Mouse (Mus musculus): ENCODE results near the gene Pxylp1. TPM values are rescaled to one million over a fixed set of nuclear protein-coding genes. Genes with fewer than 3 reads are reported as not detected.

The Pxylp1 gene
- polyA plus RNA-seq, 1 experiment from 2014 or later, result 7.5 TPM

GRCm38 (mm10) chr9:96862836-96863235, 29.6 kb downstream of the Pxylp1 start:
- DNase-seq (ENCODE audit: low spot score), result no peak

- DNase-seq (ENCODE audit: low spot score), result no peak
Measured at GRCm38 (mm10) chr9:96861092-96861487, 31.4 kb downstream of the Pxylp1 start.

DNA sequence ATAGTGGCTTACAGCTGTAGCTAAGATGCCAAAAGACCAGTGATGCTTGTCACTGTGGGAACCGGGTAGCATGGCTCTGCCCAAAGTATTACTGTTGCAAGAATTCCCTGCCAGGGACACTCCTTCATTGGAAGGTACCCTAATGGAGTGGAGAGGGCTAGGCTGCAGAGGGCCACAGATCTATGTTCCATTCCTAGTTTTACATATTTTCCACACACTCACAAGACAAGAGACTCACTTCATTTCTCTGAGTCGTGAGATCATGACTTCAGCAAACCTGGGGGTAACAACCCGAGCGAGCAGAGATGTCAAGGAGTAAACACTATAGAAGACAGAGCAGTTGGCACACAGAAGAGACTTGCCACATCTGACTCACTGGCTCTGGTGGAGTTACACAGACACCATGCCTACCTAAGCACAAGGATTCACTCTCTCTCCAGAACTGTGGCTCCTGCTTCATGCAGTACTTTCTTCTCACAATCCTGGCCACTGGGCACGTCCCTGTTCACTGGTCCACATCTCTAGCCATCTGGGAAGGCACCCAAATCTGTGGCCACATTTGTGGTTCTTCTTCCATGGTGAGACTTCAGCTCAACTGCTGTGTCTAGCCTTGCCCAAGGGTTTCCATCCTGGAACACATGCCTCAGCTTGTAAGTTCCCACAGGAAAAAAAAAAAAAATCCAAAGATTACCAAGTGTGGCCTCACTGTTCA, 31.9 kb downstream of the Pxylp1 start:
- DNase-seq (ENCODE audit: low spot score), result no peak

- no peak for DNase-seq (ENCODE audit: low spot score)
Measured at GRCm38 (mm10) chr9:96859027-96859426, 33.4 kb downstream of the Pxylp1 start.

- DNase-seq (ENCODE audit: low spot score), result no peak
Measured at GRCm38 (mm10) chr9:96857838-96858237, 34.6 kb downstream of the Pxylp1 start.

DNA sequence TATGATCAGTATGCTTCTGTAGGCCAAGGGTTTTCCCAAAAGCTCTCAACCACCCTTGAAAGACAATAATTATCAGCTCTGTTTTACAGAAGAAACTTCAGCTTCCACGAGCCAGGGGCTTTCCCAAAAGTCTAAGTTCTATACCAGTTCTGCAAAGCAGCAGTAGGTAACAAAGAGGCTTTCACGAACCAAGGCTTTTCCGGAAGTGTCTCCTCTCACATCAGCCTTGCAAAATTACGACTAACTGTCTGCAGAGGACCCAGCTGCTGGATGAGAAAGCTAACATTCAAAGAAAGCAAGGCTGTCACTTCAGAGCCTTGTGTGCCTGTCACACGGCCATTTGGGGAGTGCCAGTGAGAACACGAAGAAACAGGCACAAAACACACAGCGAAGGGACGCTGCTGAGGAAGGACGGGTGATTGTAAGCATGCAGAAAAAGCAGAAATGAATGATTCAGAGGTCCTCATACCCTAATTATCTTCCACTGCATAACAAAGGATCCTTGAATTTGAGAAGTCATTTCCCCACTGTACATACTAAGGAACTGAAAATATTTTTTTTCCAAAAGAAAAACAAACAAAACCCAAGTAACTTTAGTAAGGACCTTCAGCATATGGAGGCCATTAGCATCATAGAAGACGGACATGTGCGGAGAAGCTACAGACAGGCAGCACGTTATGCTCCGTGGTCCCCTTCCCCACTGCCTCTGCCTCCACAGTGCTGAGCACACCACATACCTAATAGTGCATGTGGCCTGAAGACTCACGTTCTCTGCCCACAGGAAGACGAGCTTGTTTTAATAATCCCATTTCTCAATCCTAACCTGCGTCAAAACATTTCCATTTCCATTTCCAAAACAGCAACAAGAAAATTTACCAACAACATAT, 38.9 kb downstream of the Pxylp1 start:
- DNase-seq (ENCODE audit: low spot score), result no peak

GRCm38 (mm10) chr9:96851634-96852033, 40.8 kb downstream of the Pxylp1 start:
- no peak for DNase-seq (ENCODE audit: low spot score)

DNA sequence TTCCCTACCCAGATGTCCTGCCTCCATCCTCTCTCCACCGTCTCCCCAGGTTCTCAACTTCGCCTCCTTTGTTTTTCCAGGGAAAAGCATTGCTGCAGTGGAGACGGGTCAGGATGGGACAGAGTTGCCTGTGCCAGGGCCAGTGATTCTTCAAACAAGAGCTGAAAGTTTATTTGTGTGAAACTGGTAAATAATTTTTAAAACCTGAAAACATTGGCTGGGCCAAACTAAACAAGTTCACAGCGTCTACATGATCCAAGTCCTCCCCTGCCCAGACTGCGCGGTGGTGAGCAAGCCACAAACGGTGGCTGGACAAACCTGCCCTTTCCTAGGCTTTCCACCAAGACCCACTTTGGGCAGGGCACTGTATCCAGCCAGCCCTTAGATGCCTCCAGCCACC, 41.4 kb downstream of the Pxylp1 start:
- no peak for DNase-seq (ENCODE audit: low spot score)

GRCm38 (mm10) chr9:96849012-96849411, 43.5 kb downstream of the Pxylp1 start:
- DNase-seq (ENCODE audit: low spot score), result no peak

GRCm38 (mm10) chr9:96846361-96846760, 46.1 kb downstream of the Pxylp1 start:
- no peak for DNase-seq (ENCODE audit: low spot score)

DNA sequence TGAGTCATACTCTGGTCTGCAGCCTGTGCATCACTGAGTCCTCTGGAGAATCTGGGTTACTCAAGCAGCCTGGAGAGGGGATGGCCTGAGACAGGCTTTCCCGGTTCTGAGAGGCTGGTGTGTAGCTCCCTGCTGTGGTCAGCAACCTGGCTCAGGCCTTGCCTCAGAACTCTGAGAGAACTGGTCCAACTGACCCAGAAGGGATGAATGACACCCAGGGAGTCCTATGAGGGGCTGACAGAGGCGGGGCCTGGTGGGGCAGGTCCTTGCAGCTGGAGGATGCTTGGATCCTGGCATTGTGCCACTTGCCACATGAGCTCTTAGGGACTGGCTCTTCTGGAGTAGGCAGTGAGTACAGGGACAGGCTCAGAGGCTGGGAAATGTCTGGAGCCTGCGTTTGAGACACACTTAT, 47.7 kb downstream of the Pxylp1 start:
- no peak for DNase-seq (ENCODE audit: low spot score)

DNA sequence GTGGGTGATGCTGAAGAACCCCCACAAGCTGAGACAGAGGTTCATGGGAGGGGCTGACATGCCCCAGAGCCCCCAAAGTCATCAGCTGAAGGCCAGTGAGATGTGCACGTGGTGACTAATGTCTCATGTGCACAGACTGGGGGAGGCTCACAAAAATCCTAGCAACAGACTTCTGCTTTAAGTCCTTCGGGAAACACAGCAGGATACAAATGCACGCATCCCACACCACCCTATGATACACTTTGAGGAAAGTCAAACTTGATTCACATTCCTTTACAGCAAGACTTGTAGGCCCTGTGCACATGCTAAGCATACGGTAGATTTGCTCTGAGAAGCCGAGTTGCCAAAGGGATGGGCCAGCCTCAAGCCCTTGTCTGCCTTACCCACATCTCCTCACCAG, 53.1 kb downstream of the Pxylp1 start:
- DNase-seq (ENCODE audit: low spot score), result no peak

DNA sequence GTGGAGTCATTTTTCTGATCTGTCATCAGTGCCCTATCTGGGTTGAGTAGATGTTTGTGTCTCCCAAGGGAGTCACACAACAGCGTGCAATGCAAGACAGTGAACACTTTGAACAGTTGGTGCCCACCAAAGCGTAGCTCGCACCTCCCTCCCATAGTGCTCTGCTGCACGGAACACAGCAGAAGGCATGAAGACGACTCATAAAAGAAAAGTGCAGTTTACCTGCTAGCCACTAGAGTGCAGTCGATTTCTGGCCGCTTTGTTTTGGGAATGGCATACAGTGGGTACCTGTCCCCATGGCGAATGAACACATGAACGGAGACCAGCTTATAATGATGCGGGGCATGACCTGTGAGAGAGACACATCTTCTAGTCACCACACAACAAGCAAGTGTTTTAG, 53.6 kb downstream of the Pxylp1 start:
- DNase-seq (ENCODE audit: low spot score), result peak; percentile 47

DNA sequence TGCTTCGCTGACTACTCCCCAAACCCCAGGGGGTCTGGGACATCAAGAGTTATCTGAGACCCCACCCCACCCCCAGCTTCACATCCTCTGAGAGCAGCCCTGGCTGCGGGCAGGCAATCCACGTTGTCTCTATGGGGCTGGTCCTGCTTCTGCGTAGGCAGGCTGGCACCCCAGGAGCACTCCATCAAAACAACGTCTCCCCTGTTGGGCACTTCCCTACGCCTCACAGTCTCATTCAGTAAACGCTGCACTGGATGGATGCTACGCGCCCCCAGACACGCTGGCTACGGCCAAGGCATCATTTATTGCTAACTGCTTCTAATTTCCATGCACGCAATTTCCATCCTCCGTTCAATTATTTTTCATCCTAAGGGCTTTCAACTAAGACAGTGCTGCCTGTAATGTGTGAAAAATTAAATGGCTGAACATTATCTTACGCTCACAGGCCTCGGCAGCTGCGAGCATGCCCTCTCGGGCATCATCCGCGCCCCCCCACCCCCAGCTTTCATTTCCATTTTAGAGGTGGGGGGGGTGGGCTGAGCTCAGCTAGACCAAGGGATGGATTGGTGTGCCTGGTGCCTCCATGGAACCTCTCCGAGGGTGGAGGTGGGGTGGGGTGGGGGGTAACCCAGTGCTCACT, 54.6 kb downstream of the Pxylp1 start:
- DNase-seq (ENCODE audit: low spot score), result no peak

- no peak for DNase-seq (ENCODE audit: low spot score)
Measured at GRCm38 (mm10) chr9:96836984-96837383, 55.5 kb downstream of the Pxylp1 start.

DNA sequence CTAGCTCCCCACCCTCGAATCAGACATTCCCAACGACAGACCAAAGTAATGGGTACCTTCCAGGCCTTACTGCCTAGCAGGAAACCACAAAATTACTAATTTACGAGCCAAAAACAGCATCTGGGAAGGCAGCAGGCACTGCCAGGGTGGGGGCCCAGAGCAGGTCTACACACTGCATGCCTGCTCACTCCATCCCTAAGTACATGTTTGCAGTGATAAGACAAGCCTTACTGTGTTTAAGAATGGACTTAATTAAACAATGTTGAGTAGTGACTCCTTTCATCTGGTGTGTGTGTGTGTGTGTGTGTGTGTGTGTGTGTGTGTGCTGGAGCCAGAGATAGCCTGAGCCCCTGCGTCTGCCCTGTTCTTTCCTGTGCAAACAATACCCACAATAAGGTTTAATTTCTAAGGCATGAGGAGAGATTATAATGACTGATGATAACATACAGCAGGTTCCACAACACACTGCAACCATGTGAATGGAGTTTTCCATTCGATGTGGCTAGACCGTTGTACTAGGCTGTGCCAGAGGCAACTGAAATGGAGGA, 57.0 kb downstream of the Pxylp1 start:
- no peak for DNase-seq (ENCODE audit: low spot score)

DNA sequence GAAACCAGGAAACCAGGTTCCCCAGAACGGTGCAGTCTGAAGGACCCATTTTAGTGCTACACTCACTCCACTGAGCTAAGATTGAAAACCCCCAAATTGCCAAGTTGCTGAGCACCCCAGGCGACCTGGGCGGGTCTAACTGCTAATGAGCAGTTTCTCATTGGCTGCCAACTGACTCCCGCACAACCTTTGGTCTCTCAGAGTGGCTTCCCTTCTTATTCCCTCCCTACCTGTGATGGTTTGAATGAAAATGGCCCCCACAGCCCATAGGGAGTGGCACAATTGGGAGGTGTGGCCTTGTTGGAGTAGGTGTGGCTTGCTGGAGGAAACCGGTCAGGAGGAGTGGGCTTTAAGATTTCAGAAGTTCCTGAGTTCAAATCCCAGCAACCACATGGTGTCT, 58.9 kb downstream of the Pxylp1 start:
- DNase-seq (ENCODE audit: low spot score), result no peak

DNA sequence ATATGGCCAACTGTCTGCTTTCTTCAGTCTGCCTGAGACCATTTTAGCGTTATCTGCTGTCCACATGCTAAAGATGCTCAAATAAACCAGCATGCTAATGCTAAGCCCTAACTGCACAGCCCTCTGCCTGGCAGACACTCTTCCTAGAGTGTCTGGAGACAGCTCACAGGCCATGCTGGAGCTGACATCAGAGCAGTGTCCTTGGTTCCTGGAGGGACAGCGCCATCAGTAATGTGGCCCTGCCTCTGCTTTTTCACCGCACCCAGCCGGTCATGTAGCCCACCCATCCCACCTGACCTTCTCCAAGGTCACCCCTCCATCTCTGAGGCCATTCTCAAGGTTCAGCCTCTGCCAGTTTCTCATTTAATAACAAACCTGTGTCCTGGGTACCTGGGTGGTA, 60.0 kb downstream of the Pxylp1 start:
- no peak for DNase-seq (ENCODE audit: low spot score)

- DNase-seq (ENCODE audit: low spot score), result no peak
Measured at GRCm38 (mm10) chr9:96830856-96831359, 61.6 kb downstream of the Pxylp1 start.

GRCm38 (mm10) chr9:96829682-96830081, 62.8 kb downstream of the Pxylp1 start:
- DNase-seq (ENCODE audit: low spot score), result no peak

- no peak for DNase-seq (ENCODE audit: low spot score)
Measured at GRCm38 (mm10) chr9:96828071-96828470, 64.4 kb downstream of the Pxylp1 start.
